Mouse (Mus musculus) olfactory bulb, adult 2 months (tissue): ENCODE results near the gene Cfap43. TPM values are rescaled to one million over a fixed set of nuclear protein-coding genes. Genes with fewer than 3 reads are reported as not detected.

Experiments
- H3K27ac ChIP-seq: fragments of 200-500 bp; 2 replicates; pipeline ENCODE4 v1.5.1; 2012; ENCODE audit warnings: low read depth, low read length; ENCODE audit not compliant: insufficient read depth
- H3K4me1 ChIP-seq: fragments of 200-500 bp; 2 replicates; pipeline ENCODE4 v1.6.1; 2012; ENCODE audit warnings: low read length; ENCODE audit not compliant: control insufficient read depth, insufficient read depth
- H3K4me3 ChIP-seq: fragments of 200-500 bp; 2 replicates; pipeline ENCODE4 v1.5.1; 2012; ENCODE audit warnings: mild to moderate bottlenecking, low read depth, low read length, moderate library complexity; ENCODE audit not compliant: insufficient read depth
- CTCF ChIP-seq: fragments of 200-500 bp; IDR thresholded peaks from 2 replicates; pipeline ENCODE4 v1.5.1; 2012; ENCODE audit warnings: low read depth, mild to moderate bottlenecking, low read length, moderate library complexity; ENCODE audit not compliant: insufficient read depth
- POLR2A ChIP-seq: fragments of 200-500 bp; IDR thresholded peaks from 2 replicates; pipeline ENCODE4 v1.6.1; 2012; ENCODE audit warnings: mild to moderate bottlenecking, low read depth, low read length, moderate library complexity; ENCODE audit not compliant: insufficient read depth
- WGBS: fragments of 180-500 bp; shearing (Covaris S2); methylation state at CpG from one replicate; pipeline ENCODE4 v1.1.7; 2018; 5-methylcytosine and 5-hydroxymethylcytosine counted together
- polyA plus RNA-seq: library from polyadenylated mRNA; stranded (reverse); fragments of >200 nt; gene quantifications from 2 replicates; pipeline ENCODE4 v1.2.4, GENCODE M21; 2012; ENCODE audit warnings: low replicate concordance; ENCODE audit not compliant: missing spikeins, insufficient read depth, insufficient read length

Cfap43 gene
- polyA plus RNA-seq, 1 experiment: not detected

- TF ChIP-seq CTCF (no peak), POLR2A (no peak)
- Histone ChIP-seq H3K4me1 (peaks cover 7% of the 10 kb centered on the region), H3K27ac (no peak overlapping the region), H3K4me3 (peak overlapping the region; percentile 75)
- WGBS: 4% methylated on average over 29 of the region's 29 CpGs
Measured at GRCm38 (mm10) chr19:47918455-47919101, 509 bp downstream of the Cfap43 start.

- TF ChIP-seq POLR2A (no peak), CTCF (no peak)
- H3K4me3 ChIP-seq: no peak overlapping the region
- WGBS: 40% methylated on average over 9 of the region's 9 CpGs
Measured at GRCm38 (mm10) chr19:47918016-47918415, 1.1 kb downstream of the Cfap43 start.

GRCm38 (mm10) chr19:47917396-47917795 lies 1.7 kb downstream of the Cfap43 start:
- no peak overlapping the region for H3K27ac ChIP-seq
- 49% methylated on average over 4 of the region's 4 CpGs for WGBS
- TF ChIP-seq POLR2A (no peak), CTCF (no peak)
- no peak overlapping the region for H3K4me3 ChIP-seq
- H3K4me1 ChIP-seq: peaks cover 7% of the 10 kb centered on the region

More at GRCm38 (mm10) chr19:47918016-47918415, 1.1 kb downstream of the Cfap43 start:
- Histone ChIP-seq H3K4me1 (peaks cover 7% of the 10 kb centered on the region), H3K27ac (no peak overlapping the region)

DNA sequence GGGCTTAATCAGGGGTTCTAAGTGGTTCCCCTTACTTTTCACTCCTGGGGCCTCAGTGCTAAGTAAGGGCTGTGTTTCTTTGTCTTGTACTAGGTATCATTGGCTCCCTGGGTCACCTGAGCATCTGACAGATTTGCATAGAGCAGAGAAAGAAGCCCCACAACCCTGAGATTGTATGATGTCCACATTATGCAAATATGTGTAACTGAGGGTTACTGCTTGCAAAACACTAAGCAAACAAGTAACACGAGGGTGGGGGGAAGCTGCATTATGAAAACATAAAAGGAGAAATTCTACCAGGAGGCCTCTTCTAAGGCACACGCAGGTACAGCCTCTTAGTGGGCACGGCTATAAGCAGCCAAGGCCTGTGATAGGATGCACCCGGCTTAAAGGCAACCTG lies 3.8 kb downstream of the Cfap43 start:
- Histone ChIP-seq H3K4me3 (no peak overlapping the region), H3K4me1 (peaks cover 8% of the 10 kb centered on the region), H3K27ac (no peak overlapping the region)
- no peak for TF ChIP-seq POLR2A
- TF ChIP-seq CTCF: no peak
- WGBS: 86% methylated on average over 4 of the region's 4 CpGs

- WGBS: 92% methylated on average over 4 of the region's 4 CpGs
- H3K4me1 ChIP-seq: peaks cover 12% of the 10 kb centered on the region
- TF ChIP-seq CTCF: no peak
- no peak for TF ChIP-seq POLR2A
- H3K4me3 ChIP-seq: no peak overlapping the region
- no peak overlapping the region for H3K27ac ChIP-seq
Measured at GRCm38 (mm10) chr19:47914191-47914590, 4.9 kb downstream of the Cfap43 start.

DNA sequence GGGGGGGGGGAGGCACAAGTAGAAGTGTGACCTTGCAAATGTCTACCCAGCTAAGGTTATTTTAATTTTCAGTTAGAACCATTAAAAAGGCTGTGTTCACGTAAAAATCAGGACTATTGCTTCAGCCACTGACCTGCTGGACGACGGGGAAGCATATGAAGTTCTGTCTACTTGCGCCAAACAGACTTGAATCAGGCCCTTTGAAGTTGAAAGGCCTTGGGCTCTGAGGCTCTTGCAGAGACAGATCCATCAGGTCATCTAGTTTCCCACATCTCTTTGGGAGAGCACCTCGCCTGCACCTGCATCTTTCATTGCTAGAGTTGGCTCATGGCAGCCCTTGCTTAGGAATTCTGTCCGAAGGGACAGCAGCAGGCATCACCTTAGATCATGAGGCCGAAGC lies 5.7 kb downstream of the Cfap43 start:
- TF ChIP-seq CTCF (no peak), POLR2A (no peak)
- WGBS: 96% methylated on average over 7 of the region's 7 CpGs
- H3K4me3 ChIP-seq: no peak overlapping the region
- H3K4me1 ChIP-seq: peaks cover 11% of the 10 kb centered on the region
- no peak overlapping the region for H3K27ac ChIP-seq

DNA sequence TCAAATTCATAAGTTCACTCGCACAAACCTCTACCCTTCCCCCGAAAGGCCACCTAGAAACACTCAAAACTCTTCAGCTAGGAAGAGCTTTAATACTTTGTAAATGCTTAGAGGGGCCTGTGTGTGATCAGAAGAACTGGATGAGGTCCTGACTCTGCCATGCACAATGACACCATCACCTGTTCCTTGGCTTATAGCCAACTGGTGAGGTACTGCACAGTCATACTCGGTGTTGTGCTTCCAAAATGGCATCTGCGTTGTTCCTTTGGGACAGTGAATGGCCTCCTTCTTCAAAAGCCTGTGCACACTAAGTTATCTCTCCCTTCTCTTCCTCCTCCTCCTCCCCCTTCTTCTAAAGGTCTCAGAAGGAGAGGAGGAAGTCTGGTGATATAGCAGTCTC lies 8.3 kb downstream of the Cfap43 start:
- TF ChIP-seq POLR2A: no peak
- TF ChIP-seq CTCF: no peak
- WGBS: 94% methylated on average over 4 of the region's 4 CpGs
- Histone ChIP-seq H3K4me1 (peaks cover 11% of the 10 kb centered on the region), H3K4me3 (no peak overlapping the region), H3K27ac (no peak overlapping the region)

- 51% methylated on average over 4 of the region's 4 CpGs for WGBS
- Histone ChIP-seq H3K4me3 (no peak overlapping the region), H3K4me1 (peaks cover 11% of the 10 kb centered on the region), H3K27ac (no peak overlapping the region)
- no peak for TF ChIP-seq CTCF
- TF ChIP-seq POLR2A: no peak
Measured at GRCm38 (mm10) chr19:47910117-47910618, 8.9 kb downstream of the Cfap43 start.

GRCm38 (mm10) chr19:47909387-47910116 lies 9.5 kb downstream of the Cfap43 start:
- WGBS: 9% methylated on average over 10 of the region's 10 CpGs
- peaks cover 11% of the 10 kb centered on the region for H3K4me1 ChIP-seq
- no peak overlapping the region for H3K27ac ChIP-seq
- TF ChIP-seq POLR2A (peak; percentile 27; the same call in 1 of the 2 replicates), CTCF (no peak)
- H3K4me3 ChIP-seq: no peak overlapping the region
